Mouse (Mus musculus) monocyte, adult 5-6 weeks (primary cell): Measurements from ENCODE around the gene Vmn1r85. TPM values are rescaled to one million over a fixed set of nuclear protein-coding genes. Genes with fewer than 3 reads are reported as not detected.

Experiments used
- ATAC-seq: fragments of 153-309, 156-312 bp; replicated peaks from 2 replicates; pipeline ENCODE4 v1.8.0; 2017; ENCODE audit warnings: mild to moderate bottlenecking; ENCODE audit not compliant: low TSS enrichment, insufficient number of reproducible peaks, severe bottlenecking, poor library complexity, low FRiP score
- total RNA-seq: library from RNA; stranded (forward); fragments of 200-1000, 200-491, 200-594 nt; gene quantifications from 3 replicates; pipeline ENCODE4 v1.2.3, GENCODE M21; 2017

Vmn1r85 gene
- total RNA-seq, 1 experiment from 2014 or later: not detected

- ATAC-seq: no peak
These were observed 53.7 kb downstream of the Vmn1r85 start for GRCm38 (mm10) chr7:13041256-13041655.

DNA sequence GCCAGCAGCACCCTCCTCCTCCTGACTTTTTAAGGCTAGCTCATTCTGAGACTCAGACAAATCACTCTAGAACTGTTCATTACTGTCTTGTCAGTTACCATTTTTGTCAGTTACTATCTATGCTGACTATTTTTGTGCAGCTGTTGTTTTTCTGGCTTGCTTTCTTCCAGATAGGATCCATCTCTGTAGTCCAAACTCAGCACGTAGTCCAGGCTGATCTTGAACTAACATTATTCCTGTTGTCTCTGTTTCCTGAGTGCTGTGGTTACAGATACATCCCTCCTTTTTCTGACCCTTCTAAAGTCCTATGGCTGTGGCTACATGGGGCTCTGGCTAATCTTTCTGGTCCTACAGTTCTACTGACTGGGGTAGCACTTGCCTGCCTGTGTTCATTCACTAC, 55.8 kb downstream of the Vmn1r85 start:
- ATAC-seq: no peak

DNA sequence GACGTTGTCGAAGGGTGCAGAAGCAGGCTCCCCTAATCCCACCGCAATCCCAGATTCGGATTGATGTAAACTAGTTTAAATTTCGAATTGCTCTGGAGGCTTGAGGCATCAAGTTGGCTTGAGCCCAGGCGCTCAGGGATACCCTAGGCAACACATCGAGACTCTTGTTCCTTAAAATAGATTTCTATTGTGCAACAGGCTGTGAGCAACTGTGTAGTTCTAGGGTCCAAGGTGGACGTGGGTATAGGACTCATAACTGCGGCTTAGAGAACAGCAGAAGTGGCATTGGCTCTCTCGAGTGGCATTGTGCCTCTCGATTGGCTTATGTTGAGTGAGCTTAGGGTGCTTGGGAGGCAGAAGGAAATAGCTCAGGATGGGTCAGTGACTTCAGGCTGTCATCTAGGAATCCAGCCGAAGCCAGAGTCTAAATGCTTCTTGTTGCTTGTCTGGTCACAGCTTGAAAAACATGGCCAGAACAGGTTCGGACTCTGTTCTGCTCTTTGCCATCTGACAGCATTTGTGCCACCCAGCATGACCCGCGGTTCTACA, 56.3 kb downstream of the Vmn1r85 start:
- 0 out of 2 replicates have a peak, but pooled peaks have one; percentile 4 for ATAC-seq

GRCm38 (mm10) chr7:13037901-13038555, 56.9 kb downstream of the Vmn1r85 start, which contains the start of gene Ube2m:
Ube2m (minus strand) TSS chr7:13038275.
- ATAC-seq: peak; percentile 60

- no peak for ATAC-seq
These were observed 57.6 kb downstream of the Vmn1r85 start for GRCm38 (mm10) chr7:13037366-13037765.

- ATAC-seq: no peak
These were observed 58.2 kb downstream of the Vmn1r85 start for GRCm38 (mm10) chr7:13036806-13037205.

GRCm38 (mm10) chr7:13035211-13035855, 59.6 kb downstream of the Vmn1r85 start:
- no peak for ATAC-seq

DNA sequence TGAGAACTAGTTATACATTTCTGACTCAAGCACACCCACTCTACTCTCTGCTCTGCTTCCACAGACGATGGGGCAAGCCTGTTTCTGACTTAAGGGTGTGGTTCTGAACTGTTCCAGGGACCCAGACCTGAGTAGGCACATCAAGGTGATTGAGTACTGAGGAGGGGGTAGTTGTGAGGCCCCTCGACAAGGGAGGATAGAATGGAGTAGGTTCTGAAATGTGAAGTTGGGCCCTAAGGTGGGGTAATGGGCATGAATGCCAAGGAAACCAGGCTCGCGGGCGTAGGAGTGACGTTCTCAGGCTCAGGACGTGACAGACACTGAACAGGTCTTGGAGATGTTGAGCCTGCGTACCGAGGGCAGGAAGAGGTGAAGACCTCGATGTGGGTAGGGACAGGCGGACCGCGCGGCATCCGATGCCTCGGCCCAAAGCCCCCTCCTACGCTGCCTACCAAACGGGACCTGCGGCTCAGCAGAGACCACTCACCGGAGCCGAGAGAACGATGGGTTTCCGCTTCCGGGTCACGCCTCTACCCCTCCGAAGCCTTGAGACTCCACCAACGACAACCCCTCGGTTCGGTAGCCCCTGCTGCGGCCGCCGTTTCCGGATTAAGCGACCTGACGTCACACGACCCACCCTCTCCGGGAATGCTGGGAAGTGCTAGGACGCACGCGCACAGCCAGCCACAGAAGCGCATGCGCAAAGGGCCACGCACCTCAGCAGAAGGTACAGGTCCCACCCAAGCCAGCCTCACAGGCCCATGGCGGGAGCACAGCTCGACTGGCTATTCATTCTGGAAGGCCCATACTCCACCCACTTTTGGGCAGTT, 60.6 kb downstream of the Vmn1r85 start, which contains the start of gene Chmp2a:
TSS of gene Chmp2a (minus strand) at position 660 of the 830 bp plus-strand sequence.
- peak; percentile 67 for ATAC-seq

DNA sequence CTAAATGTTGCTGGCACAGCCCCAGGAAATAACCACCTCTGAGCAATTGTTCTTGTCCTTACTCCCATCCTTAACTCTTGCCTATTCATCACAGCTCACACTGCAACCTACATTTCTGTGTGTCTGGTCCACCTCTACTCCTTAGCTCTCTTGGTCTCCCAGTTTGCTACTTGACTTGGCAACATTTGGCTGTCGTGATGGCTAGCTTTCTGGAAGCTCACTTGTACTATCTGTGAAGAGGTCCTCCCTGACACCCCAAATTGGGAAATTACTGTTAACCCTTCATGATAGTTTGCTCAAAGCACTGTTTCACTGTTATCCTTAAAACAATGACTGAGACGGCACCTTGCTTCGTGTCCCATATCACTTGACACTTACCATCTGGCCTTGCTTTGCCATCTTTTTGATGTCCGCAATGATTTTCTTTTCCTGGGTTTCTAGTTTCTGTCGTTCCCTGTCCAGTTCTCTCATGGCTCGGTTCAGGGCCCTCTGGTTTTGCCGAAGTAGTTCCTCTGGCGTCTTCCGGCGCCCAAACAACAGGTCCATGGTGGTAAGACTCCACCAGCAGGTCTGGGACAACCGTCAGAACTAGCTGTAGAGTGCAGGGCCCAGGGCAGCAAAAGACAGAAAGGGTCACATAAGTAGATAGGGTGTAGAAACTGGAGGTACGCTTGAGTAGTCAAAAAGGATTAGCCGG, 61.4 kb downstream of the Vmn1r85 start:
- no peak for ATAC-seq

Other genes with a start within 250 kb of the Vmn1r85 start
- gene Zfp128, start 214.0 kb downstream of the Vmn1r85 start, total RNA-seq: 1.6 to 4.2 TPM (median 2.4 TPM) in 3 replicates
- gene Zscan22, start 197.4 kb downstream of the Vmn1r85 start, total RNA-seq: 0.75 to 3.9 TPM in 2 of 3 replicates, not detected in the other
- gene Rps5, start 172.9 kb downstream of the Vmn1r85 start, total RNA-seq: 534 to 585 TPM (median 572 TPM) in 3 replicates
- gene Rnf225, start 167.8 kb downstream of the Vmn1r85 start, total RNA-seq: 0.53 TPM in 1 of 3 replicates, not detected in the others
- gene Zfp324, start 129.3 kb downstream of the Vmn1r85 start, total RNA-seq: 0.96 to 4.5 TPM (median 1.9 TPM) in 3 replicates
- gene Zfp446, start 117.3 kb downstream of the Vmn1r85 start, total RNA-seq: 0.43 to 1.3 TPM (median 1.0 TPM) in 3 replicates
- gene Slc27a5, start 97.0 kb downstream of the Vmn1r85 start, total RNA-seq: 1.6 TPM in 1 of 3 replicates, not detected in the others
- gene Trim28, start 96.1 kb downstream of the Vmn1r85 start, total RNA-seq: 150 to 169 TPM (median 158 TPM) in 3 replicates
- 3.6 to 5.7 TPM (median 3.8 TPM) in 3 replicates for gene Zbtb45, start 85.1 kb downstream of the Vmn1r85 start, total RNA-seq
- gene Chmp2a, start 60.4 kb downstream of the Vmn1r85 start, total RNA-seq: 277 to 386 TPM (median 313 TPM) in 3 replicates
- 44.8 to 67.8 TPM (median 54.9 TPM) in 3 replicates for gene Ube2m, start 56.9 kb downstream of the Vmn1r85 start, total RNA-seq
- gene Mzf1, start 40.4 kb downstream of the Vmn1r85 start, total RNA-seq: 0.19 to 0.48 TPM in 2 of 3 replicates, not detected in the other
- gene Vmn1r86, start 24.7 kb upstream of the Vmn1r85 start, total RNA-seq: not detected in 3 replicates
- gene Vmn1r87, start 45.0 kb upstream of the Vmn1r85 start, total RNA-seq: not detected in 3 replicates
- gene Vmn1r88, start 64.4 kb upstream of the Vmn1r85 start, total RNA-seq: not detected in 3 replicates
- not detected in 3 replicates for gene Vmn1r89, start 117.8 kb upstream of the Vmn1r85 start, total RNA-seq
- gene Lig1, start 182.1 kb upstream of the Vmn1r85 start, total RNA-seq: 6.6 to 17.0 TPM (median 6.6 TPM) in 3 replicates
- 0.95 to 5.6 TPM (median 3.5 TPM) in 3 replicates for gene Zswim9, start 183.5 kb upstream of the Vmn1r85 start, total RNA-seq
- 0.10 TPM in 1 of 3 replicates, not detected in the others for gene Pla2g4c, start 229.5 kb upstream of the Vmn1r85 start, total RNA-seq